Mouse (Mus musculus) kidney, postnatal 10 days (tissue): Measurements from ENCODE around the gene Styx.
"Not testable (repeated sequence)": the region's sequence is repeated elsewhere in the genome, so short reads cannot be mapped to it uniquely, and the experiment has no call there.

Experiments
- DNase-seq: peaks from one replicate; pipeline ENCODE4 v3.0.0; 2021; ENCODE audit warnings: mixed read lengths

Gene Styx

DNA sequence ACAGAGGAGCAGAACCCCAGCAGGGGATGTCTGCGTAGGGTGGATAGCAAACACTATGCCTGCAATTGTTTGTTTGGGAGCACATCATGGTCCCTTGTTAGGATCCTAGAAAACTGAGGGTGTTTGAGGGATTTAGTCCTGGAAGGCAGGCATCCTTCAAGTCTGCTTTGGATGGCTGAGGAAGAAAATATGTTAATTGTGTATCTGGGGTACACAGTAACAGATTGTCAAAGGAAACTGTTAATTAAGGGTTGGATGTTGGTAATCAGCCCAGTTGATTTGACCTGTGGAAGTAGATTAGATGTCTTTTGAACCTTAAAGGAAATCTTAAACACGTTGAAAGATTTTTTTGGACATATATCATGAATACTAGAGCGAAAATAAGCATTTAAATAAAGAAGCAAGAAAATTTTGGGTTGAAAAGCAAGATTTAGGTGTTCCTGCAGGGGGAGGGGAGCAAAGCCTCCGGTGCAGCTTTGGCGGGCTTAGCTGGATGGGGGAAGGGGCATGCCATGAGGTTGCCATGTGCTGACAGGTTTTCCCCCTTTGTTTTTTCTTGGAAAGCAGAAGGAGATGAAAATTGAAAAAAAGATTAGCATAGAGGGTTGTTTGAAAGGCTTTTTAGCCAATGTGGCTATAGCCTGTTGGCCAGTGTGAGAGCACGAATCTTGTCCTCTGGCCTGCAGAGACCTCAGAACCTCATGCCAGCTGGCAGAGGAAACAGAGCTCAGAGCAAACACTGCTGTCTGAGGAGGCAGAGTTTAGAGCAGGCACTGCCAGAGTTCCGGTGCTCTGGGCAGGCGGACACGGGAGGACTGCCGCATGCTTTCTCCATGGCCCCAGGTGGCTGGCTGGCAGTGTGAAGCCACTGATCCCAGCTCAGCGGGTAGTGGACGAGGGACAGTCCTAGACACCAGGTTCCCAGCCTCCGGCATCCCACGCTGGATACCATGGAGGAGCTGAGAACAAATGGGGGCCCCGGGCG, 13.6 kb downstream of the Styx start:
- no peak for DNase-seq

DNA sequence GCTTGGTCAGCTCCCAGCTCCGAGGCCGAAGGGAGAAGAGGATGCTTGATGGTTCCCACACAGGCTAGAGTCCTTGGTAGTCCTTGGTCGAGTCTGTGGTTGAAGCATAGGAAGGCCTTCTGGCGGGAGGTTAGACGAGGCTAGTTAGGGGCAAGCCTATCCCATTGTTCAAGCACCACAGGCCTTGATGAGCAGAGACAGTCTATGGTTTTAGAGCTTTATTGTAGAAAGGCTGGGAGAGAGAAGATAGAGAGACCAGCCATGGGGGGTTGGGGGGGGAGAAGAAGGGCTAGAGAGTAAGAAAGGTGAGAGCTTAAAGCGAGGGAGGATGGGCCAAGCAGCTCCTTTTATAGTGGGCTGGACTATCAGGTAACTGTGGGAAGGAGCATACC, 14.3 kb downstream of the Styx start:
- no peak for DNase-seq

DNA sequence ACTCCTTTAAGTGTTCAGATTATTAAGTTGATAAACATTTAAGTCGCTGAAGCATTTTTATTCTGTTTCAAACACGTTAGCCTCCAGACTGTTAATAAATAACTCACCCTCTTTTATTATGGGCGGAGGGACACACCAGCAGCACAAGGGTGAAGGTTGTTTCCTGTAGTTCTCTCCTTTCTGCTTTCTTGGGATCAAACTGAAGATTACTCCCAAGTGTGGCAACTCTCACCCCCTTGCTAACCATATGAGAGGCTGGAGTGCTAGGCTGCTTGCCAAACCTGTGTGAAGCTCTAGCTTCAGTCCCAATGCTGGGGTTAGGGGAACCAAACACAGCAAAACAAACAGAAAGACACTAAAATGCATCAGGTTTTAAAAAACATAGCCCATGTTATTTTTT, 27.9 kb downstream of the Styx start:
- DNase-seq = peak; percentile 40

DNA sequence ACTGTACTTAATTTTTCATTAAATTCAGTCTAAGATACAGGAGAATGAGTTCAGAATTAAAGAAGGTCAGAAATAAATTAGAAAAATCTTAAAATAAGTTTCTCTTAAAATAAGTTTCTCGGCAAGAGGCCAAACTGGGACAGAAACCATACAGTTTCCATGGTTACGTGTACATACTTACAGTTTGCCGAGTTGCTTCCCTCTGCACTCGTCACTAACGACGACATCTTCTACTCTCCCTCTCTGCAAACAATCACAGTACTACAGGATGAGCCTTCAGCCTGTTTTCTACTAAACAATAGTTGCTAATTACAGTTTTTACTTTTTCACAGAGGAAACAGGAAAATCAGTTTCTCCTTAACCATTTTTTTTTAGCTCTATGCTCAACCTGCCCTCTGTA, 29.9 kb downstream of the Styx start:
- no peak for DNase-seq

DNA sequence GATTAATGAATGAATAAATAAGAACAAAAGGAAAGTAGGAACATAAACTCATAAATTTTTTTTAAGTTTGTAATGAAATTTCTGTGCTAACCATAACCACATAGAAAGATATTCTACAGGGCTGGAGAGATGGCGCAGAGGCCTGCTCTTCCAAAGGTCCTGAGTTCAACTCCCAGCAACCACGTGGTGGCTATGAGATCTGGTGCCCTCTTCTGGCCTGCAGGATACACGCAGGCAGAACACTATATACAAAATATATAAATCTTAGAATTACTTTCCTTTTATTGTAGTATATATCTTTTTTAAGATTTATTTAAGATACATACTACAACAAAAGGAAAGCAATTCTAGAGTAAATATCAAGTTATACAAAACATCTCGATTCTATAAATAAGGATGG, 32.0 kb downstream of the Styx start:
- no peak for DNase-seq

DNA sequence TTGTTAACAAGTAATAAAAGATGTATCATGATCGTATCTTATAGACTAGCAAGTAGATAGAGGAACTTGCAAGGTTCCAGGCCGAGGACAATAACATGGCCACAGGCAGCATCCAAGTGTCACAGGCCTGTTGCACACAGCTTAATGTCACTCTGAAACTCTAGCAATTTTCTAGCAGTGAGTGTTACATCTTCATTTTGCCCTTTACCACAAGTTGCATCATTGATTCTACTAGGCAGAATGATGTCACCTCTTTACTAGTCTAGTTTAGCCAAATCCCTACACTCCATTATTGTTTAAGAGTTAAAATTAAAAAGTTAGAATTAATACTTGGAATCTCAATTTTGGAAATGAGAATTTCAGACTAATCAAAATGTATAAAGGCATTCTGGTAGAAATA, 34.7 kb downstream of the Styx start:
- no peak for DNase-seq

DNA sequence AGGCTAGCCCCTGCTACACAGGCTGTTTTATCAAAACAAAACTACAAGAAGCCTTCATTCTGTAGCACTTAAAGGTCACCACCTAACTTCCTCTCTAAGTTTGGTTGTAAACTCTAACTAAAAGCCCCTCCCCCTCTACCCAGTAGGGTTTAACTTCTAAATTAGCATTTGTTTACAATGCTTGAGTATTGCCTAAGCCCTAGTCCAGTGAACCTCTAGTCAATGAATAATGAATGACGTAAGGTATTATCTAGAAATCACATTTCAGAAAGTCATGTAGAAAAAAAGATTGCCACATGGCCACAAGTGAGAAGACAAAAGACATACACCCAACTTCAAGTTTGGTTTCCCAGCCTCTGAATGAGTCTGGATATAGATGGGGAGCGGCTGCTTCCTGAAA, 36.6 kb downstream of the Styx start:
- DNase-seq = no peak

DNA sequence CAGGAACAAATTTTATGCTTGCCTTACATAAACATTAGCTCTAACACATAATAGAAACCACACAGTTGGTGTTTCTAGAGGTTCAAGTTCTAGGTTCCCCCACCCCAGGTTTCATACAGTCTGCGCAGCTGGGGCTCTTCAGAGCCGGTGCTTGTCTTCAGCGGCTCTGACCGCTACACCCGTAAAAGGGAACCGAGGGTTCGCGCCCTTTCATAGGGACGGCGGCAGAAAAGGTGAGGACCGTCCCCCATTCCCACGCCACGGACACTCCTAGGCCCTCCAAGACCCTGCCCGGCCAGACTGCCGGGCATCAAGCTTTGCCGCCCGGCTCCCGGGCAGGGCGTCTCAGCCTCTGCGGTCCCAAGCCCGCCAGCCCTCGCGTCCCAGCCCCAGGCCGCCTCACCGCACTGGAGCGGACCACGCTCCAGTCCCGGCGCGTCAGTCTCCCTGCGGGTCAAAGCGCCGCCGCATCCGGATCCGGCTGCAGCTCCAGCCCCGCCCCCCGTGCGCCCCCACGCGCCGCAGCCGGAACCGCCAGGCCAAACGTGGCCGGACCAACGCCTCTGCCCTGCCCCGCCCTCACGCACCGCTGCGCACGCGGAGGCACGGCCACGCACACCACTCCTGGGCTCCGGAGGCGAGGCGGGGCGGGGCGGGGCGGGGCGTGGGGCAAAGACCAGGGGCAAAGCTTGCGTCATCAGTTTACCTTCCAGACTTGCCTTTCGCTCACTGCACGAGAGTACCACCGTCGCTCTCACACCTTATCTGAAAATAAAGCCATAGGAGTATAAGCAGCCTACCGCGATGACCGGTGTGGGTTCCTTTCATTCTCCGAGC, 37.7 kb downstream of the Styx start:
- peak; percentile 97 for DNase-seq

DNA sequence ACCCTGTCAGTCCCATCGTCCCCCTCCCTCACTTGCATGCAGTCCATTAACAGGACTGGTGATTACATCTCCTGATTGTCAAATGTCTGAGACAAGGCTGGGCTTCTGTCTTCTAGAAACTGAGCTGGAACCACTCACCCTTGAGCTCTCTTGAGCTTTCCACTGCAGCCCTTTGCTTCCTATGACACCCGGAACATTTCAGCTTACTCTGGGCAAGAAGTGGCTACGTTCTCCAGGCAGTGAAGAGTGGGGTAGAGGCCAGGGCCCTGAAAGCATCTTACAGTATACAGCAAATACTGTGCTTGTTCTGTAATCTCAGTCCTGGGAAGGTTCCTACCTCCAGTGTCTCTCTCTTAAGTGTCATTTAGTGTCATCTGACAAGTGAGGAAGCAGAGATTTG, 38.3 kb downstream of the Styx start:
- DNase-seq = no peak

DNA sequence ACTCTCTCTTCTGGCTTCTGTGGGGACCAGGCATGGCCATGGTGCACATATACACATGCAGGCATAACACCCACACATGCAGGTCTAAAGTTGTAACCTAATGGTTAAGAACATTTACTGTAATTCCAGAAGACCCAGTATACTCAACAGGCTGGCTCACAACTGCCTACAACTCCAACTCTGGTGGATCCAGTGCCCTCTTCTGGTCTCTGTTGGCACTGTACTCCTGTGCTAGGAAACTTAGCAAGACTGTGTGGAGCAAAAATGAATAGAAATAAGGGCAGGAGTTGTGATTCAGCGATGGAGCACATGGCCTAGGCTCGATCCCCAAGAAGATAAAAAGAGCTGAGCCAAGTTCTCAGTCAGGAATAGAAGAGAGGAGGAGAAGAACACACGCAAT, 48.9 kb downstream of the Styx start:
- DNase-seq = peak; percentile 24

DNA sequence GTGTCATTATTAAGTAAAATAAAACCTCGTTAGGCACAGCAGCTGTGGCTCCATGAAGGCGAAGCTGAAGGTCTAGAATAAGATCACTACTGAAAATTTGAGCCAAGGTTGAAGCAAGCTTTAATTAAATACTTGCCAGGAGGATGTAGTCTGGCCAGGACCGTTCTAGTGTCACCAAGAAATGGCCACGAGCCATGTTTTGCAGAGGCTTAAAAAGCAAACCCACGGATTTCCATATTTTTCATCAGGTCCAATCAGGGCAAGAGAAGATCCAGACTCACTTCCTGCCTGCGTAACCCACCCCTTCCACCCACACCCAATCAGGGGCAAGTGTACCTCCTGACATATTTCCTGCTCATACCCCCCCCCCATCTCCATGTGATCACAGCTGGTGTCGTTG, 52.8 kb downstream of the Styx start:
- DNase-seq = no peak

DNA sequence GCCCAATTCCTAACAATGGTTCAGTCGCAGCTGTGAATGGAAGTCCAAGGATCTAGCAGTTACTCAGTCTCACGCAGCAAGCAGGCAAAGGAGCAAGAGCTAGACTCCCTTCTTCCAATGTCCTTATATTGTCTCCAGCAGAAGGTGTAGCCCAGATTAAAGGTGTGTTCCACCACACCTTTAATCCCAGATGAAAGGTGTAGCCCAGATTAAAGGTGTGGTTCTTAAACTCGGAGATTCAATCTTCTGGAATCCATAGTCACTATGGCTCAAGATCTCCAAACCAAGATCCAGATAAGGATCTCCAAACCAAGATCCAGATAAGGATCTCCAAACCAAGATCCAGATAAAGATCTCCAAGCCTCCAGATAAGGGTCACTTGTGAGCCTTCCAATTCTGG, 53.9 kb downstream of the Styx start, which contains the start of gene Gnpnat1:
Gene Gnpnat1, minus strand, starts transcription at position 101 of the 400 bp plus-strand sequence.
- DNase-seq = not testable (repeated sequence)

DNA sequence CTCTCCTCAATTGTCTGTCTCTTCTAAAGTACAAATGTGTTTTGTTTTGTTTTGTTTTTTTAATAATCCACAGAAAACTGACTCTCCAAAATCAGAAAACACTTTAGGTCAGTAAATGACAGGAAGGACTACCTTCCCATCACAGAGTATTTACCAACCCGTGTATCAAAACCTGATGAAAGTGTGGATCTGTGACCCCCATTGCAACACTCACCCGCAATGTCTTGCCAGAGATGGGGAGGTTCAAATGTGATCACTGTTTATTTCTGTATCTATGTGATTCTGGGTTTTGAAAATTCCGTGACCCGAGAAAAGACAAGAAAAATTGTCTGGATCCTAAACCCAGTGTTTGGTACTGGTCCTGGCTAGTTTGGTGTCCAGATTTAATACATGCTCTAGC, 65.4 kb downstream of the Styx start:
- no peak for DNase-seq

DNA sequence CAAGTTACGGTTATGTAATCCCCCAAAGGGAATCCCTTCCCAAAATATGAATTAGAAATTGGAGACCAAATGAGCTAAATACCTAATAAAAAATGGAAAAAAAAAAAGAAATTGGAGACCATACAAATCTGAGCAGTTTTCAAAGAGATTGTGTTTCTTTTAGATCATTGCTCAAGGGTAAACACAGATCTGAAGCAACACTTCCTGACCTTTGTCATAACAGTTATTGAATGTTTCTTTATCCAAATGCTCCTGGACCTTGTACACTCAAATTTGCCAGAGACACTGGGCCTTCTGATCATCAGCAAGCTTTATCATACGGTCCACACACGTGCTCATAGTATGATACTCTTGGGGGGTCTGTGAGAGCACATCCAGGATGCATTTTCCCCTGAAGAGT, 67.7 kb downstream of the Styx start:
- no peak for DNase-seq

DNA sequence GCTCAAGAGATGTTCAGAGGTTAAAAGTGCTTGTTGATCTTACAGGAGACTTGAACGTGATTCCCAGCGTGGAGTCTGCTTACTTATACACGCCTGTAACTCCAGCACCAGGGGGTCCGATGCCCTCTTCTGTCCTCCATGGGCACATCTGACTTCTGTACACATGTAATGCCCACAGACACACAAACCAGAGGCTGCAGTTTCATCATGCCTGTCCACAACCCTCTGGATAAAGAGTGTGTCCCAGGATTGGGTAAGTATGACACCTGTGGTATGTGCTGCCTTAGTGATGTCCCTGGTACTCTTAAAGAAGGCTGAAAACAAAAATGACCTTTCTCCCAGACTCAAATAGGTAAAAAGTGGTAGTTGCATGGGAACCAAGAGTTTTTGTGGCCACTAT, 68.4 kb downstream of the Styx start:
- DNase-seq = no peak

DNA sequence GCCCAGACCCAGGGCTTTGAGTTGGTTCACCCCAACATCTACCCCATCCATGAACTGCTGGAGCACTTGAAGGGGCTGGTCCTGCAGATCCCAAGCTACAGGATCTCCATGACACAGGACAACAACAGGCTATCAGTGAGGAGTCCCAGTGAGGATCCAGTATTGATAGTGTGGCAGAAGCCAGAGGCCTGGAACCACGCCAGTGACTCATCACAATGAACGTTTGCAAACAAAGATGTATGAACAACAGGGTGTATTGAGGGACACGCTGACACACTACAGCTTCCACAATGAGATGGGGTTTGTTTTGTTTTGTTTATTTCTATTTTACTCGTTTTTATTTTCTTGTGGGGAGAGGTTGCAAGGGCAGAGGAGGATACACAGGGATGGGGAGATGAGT, 71.5 kb downstream of the Styx start:
- peak; percentile 22 for DNase-seq

DNA sequence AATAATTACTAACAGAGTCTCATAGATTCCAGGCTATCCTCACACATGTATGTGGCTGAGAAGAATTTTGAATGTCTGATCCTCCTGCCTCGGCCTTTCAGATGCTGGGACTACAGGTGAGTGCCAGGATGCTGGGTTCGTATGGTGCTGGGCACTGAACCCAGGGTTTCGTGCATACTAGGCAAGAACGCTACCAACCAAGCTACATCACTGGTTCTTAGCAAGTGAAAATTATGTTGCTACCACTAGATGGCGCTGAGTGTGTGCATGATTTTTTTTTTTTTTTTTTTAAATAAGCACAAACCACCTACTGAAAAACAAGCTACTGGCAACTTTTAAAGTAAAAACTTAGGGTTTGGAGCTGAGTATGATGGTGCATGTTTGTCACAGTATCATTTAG, 72.3 kb downstream of the Styx start:
- peak; percentile 57 for DNase-seq

DNA sequence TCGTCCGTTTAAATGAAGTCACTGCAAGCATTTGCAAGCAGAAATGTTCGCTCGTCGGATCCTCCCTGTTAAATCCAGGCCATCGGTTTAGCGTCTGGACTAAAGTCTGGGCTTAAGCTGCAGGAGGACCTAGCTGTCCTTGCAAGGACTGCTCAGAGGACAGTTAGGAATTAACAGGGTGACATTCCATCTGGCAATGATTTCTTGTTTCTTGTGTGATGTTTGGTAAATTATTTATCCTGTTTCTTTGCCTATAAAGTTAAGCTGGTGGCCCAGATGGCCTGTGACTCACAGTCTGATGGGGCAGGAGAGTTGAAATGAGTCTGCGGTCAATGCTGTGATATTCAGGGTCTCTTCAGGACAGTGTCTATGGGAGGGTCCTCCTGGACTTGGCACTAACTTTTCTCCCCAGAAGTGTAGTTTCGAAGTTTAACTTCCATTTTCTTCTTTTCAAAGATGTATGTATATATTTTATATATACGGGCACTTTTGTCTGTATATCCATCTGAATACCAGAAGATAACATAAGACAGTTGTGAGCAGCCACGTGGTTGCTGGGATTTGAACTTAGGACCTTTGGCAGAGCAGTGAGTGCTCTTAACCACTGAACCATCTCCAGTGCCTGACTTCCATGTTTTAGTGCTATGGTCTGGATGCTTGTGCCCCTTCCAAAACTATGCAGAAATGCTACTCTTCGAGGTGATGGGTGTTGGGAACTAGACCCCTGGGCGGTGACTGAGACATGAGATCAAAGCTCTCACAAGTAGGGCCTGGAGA, 79.4 kb downstream of the Styx start:
- DNase-seq = peak; percentile 53

DNA sequence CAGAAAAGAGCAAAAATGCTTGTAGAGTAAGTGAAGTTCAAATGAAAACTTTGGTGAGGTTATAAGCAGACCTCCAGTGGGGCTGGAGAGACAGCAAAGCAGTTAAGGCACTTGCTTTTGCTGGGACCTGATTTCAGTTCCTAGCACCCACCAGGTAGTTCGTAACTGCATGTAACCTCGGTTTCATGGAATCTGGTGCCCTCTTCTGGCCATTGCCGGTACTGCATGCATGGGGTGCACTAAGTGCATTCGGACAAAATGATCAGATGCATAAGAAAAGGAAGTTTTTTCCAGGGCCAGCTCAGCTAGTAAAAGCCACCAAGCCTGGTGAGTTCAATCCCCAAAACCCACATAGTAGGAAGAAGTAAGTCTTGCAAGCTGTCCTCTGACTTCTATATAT, 81.1 kb downstream of the Styx start:
- DNase-seq = peak; percentile 56

DNA sequence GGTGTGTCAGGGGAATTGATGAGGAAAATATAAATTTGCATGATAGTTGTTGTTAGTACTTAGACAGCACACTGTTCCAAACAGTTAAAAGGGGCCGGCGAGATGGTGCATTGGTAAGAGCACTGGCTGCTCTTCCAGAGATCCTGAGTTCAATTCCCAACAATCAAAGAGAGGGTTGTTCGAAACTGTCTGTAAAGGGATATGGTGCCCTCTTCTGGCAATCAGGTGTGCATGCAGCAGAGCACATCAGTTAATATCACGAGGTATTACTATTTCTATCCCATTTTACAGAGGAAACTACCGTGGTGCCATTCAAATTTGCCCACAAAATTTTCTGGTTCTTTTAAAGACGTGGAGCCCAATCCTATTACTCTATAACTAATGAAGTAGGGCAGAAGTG, 83.3 kb downstream of the Styx start:
- DNase-seq = no peak

DNA sequence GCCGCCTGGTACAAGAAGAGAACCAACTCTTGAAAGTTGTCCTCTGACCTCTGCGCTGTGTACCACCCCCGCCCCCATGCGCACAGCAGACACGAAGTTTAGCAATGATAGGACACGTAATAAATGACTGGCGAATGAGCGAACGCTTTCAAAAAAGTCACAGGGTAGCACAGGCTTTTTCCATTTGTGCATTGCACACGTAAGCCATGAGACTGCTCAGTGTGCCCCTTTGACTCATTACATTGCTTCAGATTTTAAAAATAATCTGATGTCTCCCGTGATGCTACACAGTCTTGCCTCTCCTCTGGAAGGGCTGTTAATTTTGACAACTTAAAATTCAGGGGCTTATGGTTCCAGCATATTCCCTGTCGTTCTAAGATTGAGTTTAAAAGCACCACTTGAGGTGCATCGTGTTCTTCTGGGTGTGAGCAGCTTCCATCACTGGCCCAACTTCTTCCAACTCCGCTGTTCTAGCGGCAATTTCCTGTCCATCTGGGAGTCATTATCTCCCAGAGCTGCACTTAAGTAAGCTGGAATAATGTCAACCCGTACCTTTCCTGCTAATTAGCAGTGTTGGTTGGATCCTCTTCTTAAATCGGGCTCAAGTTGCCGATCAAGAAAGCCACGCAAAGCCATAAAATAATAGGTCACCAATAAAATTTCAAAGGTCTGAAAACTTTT, 87.5 kb downstream of the Styx start:
- no peak for DNase-seq

DNA sequence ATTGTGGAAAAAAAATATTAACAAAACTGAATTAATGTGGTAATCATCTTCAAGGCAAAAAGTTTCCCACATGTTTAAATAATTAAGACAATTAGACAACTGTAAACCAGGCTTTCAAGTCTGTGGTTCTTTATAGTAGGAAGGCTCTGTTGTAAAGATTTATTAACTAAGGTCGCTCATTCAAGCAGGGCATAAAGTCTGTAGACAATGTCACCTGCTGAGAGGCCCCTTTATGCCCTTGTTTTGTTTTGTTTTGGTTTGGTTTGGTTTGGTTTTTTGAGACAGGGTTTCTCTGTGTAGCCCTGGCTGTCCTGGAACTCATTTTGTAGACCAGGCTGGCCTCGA, 88.0 kb downstream of the Styx start:
- DNase-seq = no peak

DNA sequence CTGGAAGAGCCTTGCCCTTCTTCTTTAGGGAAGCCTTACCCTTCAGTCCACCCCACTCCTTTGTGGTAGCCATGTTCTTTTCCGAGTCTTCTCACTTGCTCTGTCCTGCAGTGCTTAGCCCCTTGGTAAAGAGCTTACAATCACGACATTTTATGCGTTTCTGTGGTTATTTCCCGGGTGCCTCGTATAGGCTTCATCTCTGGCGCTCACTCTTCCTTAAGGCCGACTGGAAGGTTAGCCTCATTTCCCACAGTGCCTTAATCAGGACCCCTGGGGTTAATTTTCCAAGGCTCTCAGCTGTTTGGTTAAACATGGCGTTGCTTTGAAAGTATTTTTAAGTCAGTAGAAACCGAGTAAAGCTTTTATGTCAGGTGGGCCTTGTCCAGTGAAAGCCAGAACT, 88.5 kb downstream of the Styx start:
- DNase-seq = no peak
